Mouse (Mus musculus) embryonic fibroblast, embryonic 13.5 days (primary cell): ENCODE results near the gene Mettl16.

Experiments used
- CTCF ChIP-seq: IDR thresholded peaks from 2 replicates; pipeline ENCODE4 v1.5.1; 2011; ENCODE audit warnings: mild to moderate bottlenecking, control low read depth, low read length, moderate library complexity, borderline replicate concordance; ENCODE audit not compliant: insufficient read depth
- POLR2A ChIP-seq: IDR thresholded peaks from 2 replicates; pipeline ENCODE4 v1.6.1; 2011; ENCODE audit warnings: low read depth, mild to moderate bottlenecking, control low read depth, low read length, moderate library complexity

GRCm38 (mm10) chr11:74725181-74725580, 45.4 kb upstream of the Mettl16 start:
- TF ChIP-seq CTCF (no peak), POLR2A (no peak)
